Comparison of ENCODE assay signal across 8 mouse cellular contexts in genomic region chr1:163929636-163930457, GRCm38 (mm10). TPM values are rescaled to one million over a fixed set of nuclear protein-coding genes. Genes with fewer than 3 reads are reported as not detected.
DNase-seq lines count a peak whose midpoint lies in the region; ATAC-seq and TF ChIP-seq lines count a peak whose summit lies in the region.

No protein-coding gene starts in this region.

- peak overlapping the region; percentile 91 for H3K4me3 ChIP-seq in forebrain, embryonic 10.5 days
- H3K4me3 ChIP-seq in heart, embryonic 15.5 days: peak overlapping the region; percentile 87
- peak overlapping the region; percentile 80 to 94 for H3K4me3 ChIP-seq in liver, embryonic 14.5 days (ENCODE audit: insufficient read depth in 1 of 2, low read depth in 2 of 2, low read length in 2 of 2)
- H3K4me3 ChIP-seq in neural tube, embryonic 11.5 days (ENCODE audit: low read depth, low read length): peak overlapping the region; percentile 97
- peak overlapping the region; percentile 96 for H3K4me3 ChIP-seq in stomach, postnatal 0 days (ENCODE audit: low read depth, low read length)

- peak overlapping the region; percentile 94 for H3K9ac ChIP-seq in heart, embryonic 15.5 days
- H3K9ac ChIP-seq in liver, embryonic 14.5 days (replicated peaks): peak overlapping the region; percentile 92
- H3K9ac ChIP-seq in neural tube, embryonic 11.5 days (ENCODE audit: low read length): peak overlapping the region; percentile 93
- H3K9ac ChIP-seq in stomach, postnatal 0 days (ENCODE audit: low read length): peak overlapping the region; percentile 97

- peak overlapping the region; percentile 92 for H3K27ac ChIP-seq in forebrain, embryonic 10.5 days
- peak overlapping the region; percentile 79 for H3K27ac ChIP-seq in heart, embryonic 15.5 days
- peak overlapping the region; percentile 52; the same call in 1 of the 2 replicates for H3K27ac ChIP-seq in liver, embryonic 14.5 days
- peak overlapping the region; percentile 67 for H3K27ac ChIP-seq in neural tube, embryonic 11.5 days (ENCODE audit: low read depth, low read length)
- H3K27ac ChIP-seq in stomach, postnatal 0 days (replicated peaks): peak overlapping the region; percentile 89

- peak; percentile 81 to 89 for DNase-seq in CD8-positive naive resting alpha-beta T cell, adult 2 months (ENCODE audit: low read depth in 2 of 2, low spot score in 2 of 2)
- peak; percentile 86 for DNase-seq in c-Kit-positive CD71-negative TER-119-negative erythroid progenitor cells, embryonic 14.5 days (ENCODE audit: low read depth)
- DNase-seq in forebrain, embryonic 10.5 days (ENCODE audit: extremely low spot score, low spot score): peak; percentile 88
- DNase-seq in kidney, postnatal 25 days: peak; percentile 94 to 96
- peak; percentile 77 to 78 (median 77) for DNase-seq in liver, embryonic 14.5 days (ENCODE audit: low read depth in 3 of 3, low spot score in 3 of 3)
- peak; percentile 91 for DNase-seq in neural tube, embryonic 11.5 days (ENCODE audit: low spot score)
- peak; percentile 90 for DNase-seq in stomach, postnatal 0 days (ENCODE audit: low spot score)

- under 1% methylated on average over 77 of the region's 77 CpGs for WGBS in forebrain, embryonic 10.5 days
- WGBS in heart, embryonic 15.5 days: under 1% methylated on average over 77 of the region's 77 CpGs
- WGBS in liver, embryonic 14.5 days (ENCODE audit: insufficient replicate concordance): under 1% methylated on average over 77 of the region's 77 CpGs
- under 1% methylated on average over 64 of the region's 77 CpGs for WGBS in neural tube, embryonic 11.5 days
- under 1% methylated on average over 77 of the region's 77 CpGs for WGBS in stomach, postnatal 0 days

- TF ChIP-seq CTCF in liver, embryonic 14.5 days (IDR thresholded peaks at IDR 0.05; ENCODE audit: low read depth): 0 out of 2 replicates have a peak, but pooled peaks have one; percentile 10
- TF ChIP-seq CTCF in stomach, postnatal 0 days (IDR thresholded peaks at IDR 0.05; ENCODE audit: low read depth): no peak; the same call in 1 of the 2 replicates

- H3K36me3 ChIP-seq in forebrain, embryonic 10.5 days (replicated peaks): peaks cover 16% of the 10 kb centered on the region
- H3K36me3 ChIP-seq in heart, embryonic 15.5 days: peaks cover 14% of the 10 kb centered on the region
- H3K36me3 ChIP-seq in liver, embryonic 14.5 days (replicated peaks; ENCODE audit: control insufficient read depth, insufficient read depth, low read depth): peaks cover 13% of the 10 kb centered on the region
- H3K36me3 ChIP-seq in neural tube, embryonic 11.5 days (ENCODE audit: control insufficient read depth, insufficient read depth, low read length): no peaks in the 10 kb centered on the region
- H3K36me3 ChIP-seq in stomach, postnatal 0 days (ENCODE audit: control insufficient read depth, insufficient read depth, low read length): peaks cover 8% of the 10 kb centered on the region

- H3K9me3 ChIP-seq in forebrain, embryonic 10.5 days: no peaks in the 10 kb centered on the region
- no peaks in the 10 kb centered on the region for H3K9me3 ChIP-seq in heart, embryonic 15.5 days (replicated peaks)
- no peaks in the 10 kb centered on the region for H3K9me3 ChIP-seq in liver, embryonic 14.5 days (ENCODE audit: control insufficient read depth, low read length)
- no peaks in the 10 kb centered on the region for H3K9me3 ChIP-seq in neural tube, embryonic 11.5 days (ENCODE audit: control insufficient read depth, low read length)
- H3K9me3 ChIP-seq in stomach, postnatal 0 days (ENCODE audit: control insufficient read depth, low read length): no peaks in the 10 kb centered on the region

- peaks cover 27% of the 10 kb centered on the region for H3K4me1 ChIP-seq in forebrain, embryonic 10.5 days
- H3K4me1 ChIP-seq in heart, embryonic 15.5 days (replicated peaks): peaks cover 14% of the 10 kb centered on the region
- H3K4me1 ChIP-seq in liver, embryonic 14.5 days (replicated peaks; ENCODE audit: control insufficient read depth in 2 of 2, insufficient read depth in 2 of 2, low read length in 1 of 2): peaks cover 5 to 19% of the 10 kb centered on the region in 2 experiments; a peak in 3 of 4 replicates
- peaks cover 7% of the 10 kb centered on the region for H3K4me1 ChIP-seq in neural tube, embryonic 11.5 days (ENCODE audit: control insufficient read depth, insufficient read depth, low read length)
- H3K4me1 ChIP-seq in stomach, postnatal 0 days (replicated peaks; ENCODE audit: control insufficient read depth, insufficient read depth): peaks cover 3% of the 10 kb centered on the region; the same call in 1 of the 2 replicates

- peak; percentile 90 for ATAC-seq in heart, embryonic 15.5 days (replicated peaks; ENCODE audit: insufficient number of reproducible peaks, insufficient read depth, low FRiP score, low read depth)
- ATAC-seq in liver, embryonic 14.5 days (ENCODE audit: insufficient read depth): peak; percentile 91
- peak; percentile 92 for ATAC-seq in neural tube, embryonic 11.5 days (ENCODE audit: insufficient read depth, low FRiP score, low TSS enrichment)
- peak; percentile 93 for ATAC-seq in stomach, postnatal 0 days (ENCODE audit: low FRiP score, low TSS enrichment)

- no peak for TF ChIP-seq EP300 in liver, embryonic 14.5 days (IDR thresholded peaks at IDR 0.05; ENCODE audit: low read depth)
- no peak for TF ChIP-seq EP300 in stomach, postnatal 0 days (optimal IDR thresholded peaks at IDR 0.05)

- H3K4me2 ChIP-seq in heart, embryonic 15.5 days: peak overlapping the region; percentile 74
- peak overlapping the region; percentile 70 for H3K4me2 ChIP-seq in liver, embryonic 14.5 days (ENCODE audit: low read depth)
- H3K4me2 ChIP-seq in neural tube, embryonic 11.5 days (ENCODE audit: low read depth): peak overlapping the region; percentile 79
- peak overlapping the region; percentile 72 for H3K4me2 ChIP-seq in stomach, postnatal 0 days (replicated peaks; ENCODE audit: low read depth)

- H3K27me3 ChIP-seq in forebrain, embryonic 10.5 days (ENCODE audit: poor library complexity, severe bottlenecking): no peaks in the 10 kb centered on the region
- no peaks in the 10 kb centered on the region for H3K27me3 ChIP-seq in heart, embryonic 15.5 days
- H3K27me3 ChIP-seq in liver, embryonic 14.5 days (ENCODE audit: control insufficient read depth, insufficient read depth, low read length): no peaks in the 10 kb centered on the region
- no peaks in the 10 kb centered on the region for H3K27me3 ChIP-seq in neural tube, embryonic 11.5 days (ENCODE audit: control insufficient read depth, insufficient read depth, low read length)
- no peaks in the 10 kb centered on the region for H3K27me3 ChIP-seq in stomach, postnatal 0 days (ENCODE audit: control insufficient read depth, insufficient read depth, low read length)

RNA-seq across cellular contexts. Expression of gene Scyl3, which starts 0.9 kb away (rescaled TPM):
- polyA plus RNA-seq in forebrain, embryonic 10.5 days (2016; fragmentation: Nextera tagmentation; extraction: Ambion mirVana): 15.5 and 16.3 TPM in 2 replicates
- 9.6 and 11.5 TPM in 2 replicates for polyA plus RNA-seq in heart, embryonic 15.5 days (2015; fragmentation: Nextera tagmentation; extraction: Ambion mirVana)
- polyA plus RNA-seq in liver, embryonic 14.5 days (2012; rRNA removed): 5.4 and 7.2 TPM in 2 replicates
- polyA plus RNA-seq in liver, embryonic 14.5 days (2014; fragmentation: Nextera tagmentation; extraction: Ambion mirVana): 10.2 and 10.4 TPM in 2 replicates
- polyA plus RNA-seq in neural tube, embryonic 11.5 days (2014; fragmentation: Nextera tagmentation; extraction: Ambion mirVana): 17.8 and 20.8 TPM in 2 replicates
- 10.6 and 12.0 TPM in 2 replicates for polyA plus RNA-seq in stomach, postnatal 0 days (2015; fragmentation: Nextera tagmentation; extraction: Ambion mirVana)

Comparison
In these comparisons a context has a peak if more than half of its experiments do, and no peak if none do; other contexts are left out.
1. Peak in every context shown above with its lines: DNase-seq, ATAC-seq, H3K4me3 ChIP-seq and H3K27ac ChIP-seq.